Mouse (Mus musculus) limb, embryonic 11.5 days (tissue): ENCODE results near the gene Stk35. TPM values are rescaled to one million over a fixed set of nuclear protein-coding genes. Genes with fewer than 3 reads are reported as not detected.

Experiments
- ATAC-seq: fragments of 200-750 bp; cut with Nextera tagmentation; 2 replicates; pipeline ENCODE4 v1.8.0; 2017; ENCODE audit warnings: low read depth; ENCODE audit not compliant: insufficient number of reproducible peaks, low FRiP score, low TSS enrichment
- DNase-seq: peaks from one replicate; pipeline ENCODE4 v3.0.0-alpha.2; 2015; ENCODE audit warnings: low spot score
- H3K27ac ChIP-seq: fragments of 300-500 bp; sonication (generic); replicated peaks from 2 replicates; pipeline ENCODE4 v1.5.1; 2014; ENCODE audit warnings: low read depth, mild to moderate bottlenecking, low read length
- H3K27me3 ChIP-seq: fragments of 300-500 bp; sonication (generic); 2 replicates; pipeline ENCODE4 v1.6.1; 2014; ENCODE audit warnings: mild to moderate bottlenecking, low read length, mixed read lengths; ENCODE audit not compliant: control insufficient read depth, insufficient read depth
- H3K36me3 ChIP-seq: fragments of 300-500 bp; sonication (generic); 2 replicates; pipeline ENCODE4 v1.6.1; 2014; ENCODE audit warnings: mild to moderate bottlenecking, low read length, moderate library complexity, mixed read lengths; ENCODE audit not compliant: control insufficient read depth, insufficient read depth
- H3K4me1 ChIP-seq: fragments of 300-500 bp; sonication (generic); 2 replicates; pipeline ENCODE4 v1.6.1; 2014; ENCODE audit warnings: low read length, mixed read lengths; ENCODE audit not compliant: control insufficient read depth, insufficient read depth
- H3K4me2 ChIP-seq: fragments of 300-500 bp; sonication (generic); 2 replicates; pipeline ENCODE4 v1.6.1; 2014; ENCODE audit warnings: low read depth, mild to moderate bottlenecking, moderate library complexity; ENCODE audit not compliant: severe bottlenecking
- H3K4me3 ChIP-seq: fragments of 300-500 bp; sonication (generic); 2 replicates; pipeline ENCODE4 v1.5.1; 2014; ENCODE audit warnings: low read depth, low read length
- H3K9ac ChIP-seq: fragments of 300-500 bp; sonication (generic); 2 replicates; pipeline ENCODE4 v1.6.1; 2014; ENCODE audit warnings: mild to moderate bottlenecking, low read length
- H3K9me3 ChIP-seq: fragments of 300-500 bp; sonication (generic); 2 replicates; pipeline ENCODE4 v1.6.1; 2016; ENCODE audit warnings: low read length; ENCODE audit not compliant: control insufficient read depth
- WGBS: fragments of 180-500 bp; shearing (Covaris S2); extraction: QIAGEN DNeasy Blood & Tissue Kit; methylation state at CpG from one replicate; pipeline ENCODE4 v1.1.7; 2014; 5-methylcytosine and 5-hydroxymethylcytosine counted together
- polyA plus RNA-seq: library from polyadenylated mRNA; unstranded; fragments of >200 nt; fragmentation: Nextera tagmentation; extraction: Ambion mirVana; gene quantifications from 2 replicates; pipeline ENCODE4 v1.2.1, GENCODE M21; 2014

Stk35 gene
- polyA plus RNA-seq, 1 experiment from 2014 or later, result 20.5 TPM

DNA sequence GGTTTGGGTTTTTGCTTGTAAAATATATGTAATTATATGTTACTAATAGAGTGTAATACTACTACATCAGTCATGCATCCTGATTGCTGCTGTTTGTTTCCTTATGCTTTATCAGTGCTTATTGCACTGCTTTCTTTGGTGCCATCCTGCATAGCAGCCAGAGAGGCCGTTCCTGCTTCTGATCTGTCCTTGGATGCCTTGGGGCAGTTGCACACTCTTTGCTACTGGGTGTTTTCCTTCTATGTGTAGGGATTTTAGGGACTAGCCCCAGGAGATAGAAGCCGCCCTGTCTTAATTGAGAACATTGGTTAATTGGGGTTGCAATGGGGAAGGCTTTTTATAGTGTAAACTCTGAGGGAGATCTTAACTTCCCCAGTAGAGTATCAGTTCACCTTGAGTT is 6.2 kb downstream of the Stk35 start:
- ATAC-seq, result no peak
- Histone ChIP-seq H3K27ac (no peak overlapping the region), H3K4me1 (peaks cover 11% of the 10 kb centered on the region), H3K36me3 (peaks cover 10% of the 10 kb centered on the region), H3K27me3 (no peaks in the 10 kb centered on the region), H3K4me2 (no peak overlapping the region), H3K9ac (no peak overlapping the region), H3K4me3 (no peak overlapping the region), H3K9me3 (no peaks in the 10 kb centered on the region)
- WGBS, result 92% methylated on average over 2 of the region's 2 CpGs
- DNase-seq, result no peak

DNA sequence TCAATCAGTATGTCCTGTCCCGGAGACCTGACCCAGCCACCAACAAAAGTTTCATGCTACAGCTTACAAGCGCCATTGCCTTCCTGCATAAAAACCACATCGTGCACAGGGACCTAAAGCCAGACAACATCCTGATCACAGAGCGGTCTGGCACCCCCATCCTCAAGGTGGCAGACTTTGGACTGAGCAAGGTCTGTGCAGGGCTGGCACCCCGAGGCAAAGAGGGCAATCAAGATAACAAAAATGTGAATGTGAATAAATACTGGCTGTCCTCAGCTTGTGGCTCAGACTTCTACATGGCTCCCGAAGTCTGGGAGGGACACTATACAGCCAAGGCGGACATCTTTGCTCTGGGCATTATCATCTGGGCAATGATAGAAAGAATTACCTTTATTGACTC is 10.2 kb downstream of the Stk35 start:
- Histone ChIP-seq H3K4me1 (no peaks in the 10 kb centered on the region), H3K27me3 (no peaks in the 10 kb centered on the region), H3K4me2 (no peak overlapping the region), H3K9me3 (no peaks in the 10 kb centered on the region), H3K36me3 (peaks cover 14% of the 10 kb centered on the region), H3K27ac (no peak overlapping the region), H3K9ac (no peak overlapping the region), H3K4me3 (no peak overlapping the region)
- ATAC-seq, result no peak
- DNase-seq, result no peak
- WGBS, result 95% methylated on average over 7 of the region's 7 CpGs

DNA sequence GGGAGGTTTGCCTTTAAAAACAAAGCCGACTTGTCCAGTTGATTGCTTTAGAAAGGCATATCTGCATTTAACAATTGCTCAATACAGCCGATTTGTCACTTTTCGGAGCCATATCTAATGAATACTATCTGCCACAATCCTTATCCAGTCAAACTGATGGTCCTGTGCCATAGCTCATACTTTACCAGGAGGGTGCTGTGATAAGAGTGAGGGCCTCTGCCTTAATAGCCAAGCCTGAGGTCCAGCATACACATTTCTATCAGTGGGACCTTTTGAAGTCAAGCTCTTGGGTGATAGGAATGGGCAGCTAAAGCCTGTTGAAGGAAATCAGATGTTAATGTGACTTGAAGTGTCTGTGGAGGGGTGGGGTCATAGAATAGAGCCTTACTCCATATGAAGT is 13.7 kb downstream of the Stk35 start:
- Histone ChIP-seq H3K36me3 (peaks cover 13% of the 10 kb centered on the region), H3K9me3 (no peaks in the 10 kb centered on the region), H3K4me3 (no peak overlapping the region), H3K27me3 (no peaks in the 10 kb centered on the region), H3K27ac (no peak overlapping the region), H3K4me2 (no peak overlapping the region), H3K9ac (no peak overlapping the region), H3K4me1 (no peaks in the 10 kb centered on the region)
- no peak for ATAC-seq
- no peak for DNase-seq
- 97% methylated on average over 3 of the region's 3 CpGs for WGBS

DNA sequence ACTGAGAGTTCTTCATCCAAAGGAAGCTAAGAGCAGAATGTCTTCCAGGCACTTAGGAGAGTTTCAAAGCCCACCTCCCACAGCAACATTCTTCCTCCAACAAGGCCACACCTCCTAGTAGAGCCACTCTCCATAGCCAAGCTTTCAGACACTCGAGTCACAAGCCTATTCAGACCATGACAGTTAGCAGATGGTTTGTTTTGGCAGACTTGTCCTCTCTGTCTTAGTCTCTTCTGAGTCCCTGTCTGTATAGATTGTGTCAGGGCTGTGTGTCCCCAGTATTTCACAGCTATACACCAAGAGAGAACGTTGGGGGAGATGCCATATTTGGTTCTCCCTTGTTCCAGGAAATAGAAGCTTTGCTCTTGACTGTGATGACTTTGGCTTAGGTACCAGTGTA is 14.8 kb downstream of the Stk35 start:
- peaks cover 9% of the 10 kb centered on the region for H3K36me3 ChIP-seq
- ATAC-seq, result no peak
- no peaks in the 10 kb centered on the region for H3K9me3 ChIP-seq
- H3K27ac ChIP-seq, result no peak overlapping the region
- DNase-seq, result no peak
- H3K4me2 ChIP-seq, result no peak overlapping the region
- H3K4me3 ChIP-seq, result no peak overlapping the region
- no peak overlapping the region for H3K9ac ChIP-seq
- 90% methylated on average over 2 of the region's 2 CpGs for WGBS
- no peaks in the 10 kb centered on the region for H3K27me3 ChIP-seq
- no peaks in the 10 kb centered on the region for H3K4me1 ChIP-seq

DNA sequence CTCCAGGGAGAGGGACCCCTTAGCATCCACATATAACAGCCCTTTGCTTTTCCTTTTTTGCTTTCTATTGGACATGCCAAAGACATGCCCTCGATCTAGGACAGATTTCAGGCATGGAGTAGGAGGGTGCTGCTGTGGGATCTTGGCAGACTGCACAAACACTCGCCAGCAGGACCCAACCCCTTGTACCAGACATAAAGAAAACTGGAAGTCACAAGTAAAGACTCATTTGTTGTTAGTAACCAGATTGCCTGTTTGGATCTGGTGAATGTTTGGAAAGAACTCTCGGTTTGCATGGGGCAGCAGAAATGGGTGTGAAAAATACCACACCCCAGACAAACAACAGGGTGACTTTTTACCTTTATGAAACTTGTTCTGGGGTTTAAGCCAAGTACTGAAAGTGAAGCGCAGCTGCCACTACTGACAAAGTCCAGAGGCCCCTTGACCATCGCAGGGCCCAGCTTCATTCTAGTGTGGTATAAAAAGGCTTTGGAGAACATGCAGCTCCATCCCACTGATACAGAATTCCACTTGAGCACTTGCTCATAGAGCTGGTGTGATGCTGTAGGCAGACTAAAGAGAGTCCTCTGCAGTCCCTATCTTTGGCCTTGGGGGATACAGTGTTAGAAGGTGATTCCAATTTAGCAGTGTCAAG is 17.4 kb downstream of the Stk35 start:
- Histone ChIP-seq H3K27me3 (no peaks in the 10 kb centered on the region), H3K4me1 (no peaks in the 10 kb centered on the region), H3K27ac (no peak overlapping the region), H3K9me3 (no peaks in the 10 kb centered on the region), H3K36me3 (peaks cover 2% of the 10 kb centered on the region), H3K4me2 (no peak overlapping the region), H3K9ac (no peak overlapping the region), H3K4me3 (no peak overlapping the region)
- no peak for DNase-seq
- ATAC-seq, result no peak
- 88% methylated on average over 5 of the region's 5 CpGs for WGBS

DNA sequence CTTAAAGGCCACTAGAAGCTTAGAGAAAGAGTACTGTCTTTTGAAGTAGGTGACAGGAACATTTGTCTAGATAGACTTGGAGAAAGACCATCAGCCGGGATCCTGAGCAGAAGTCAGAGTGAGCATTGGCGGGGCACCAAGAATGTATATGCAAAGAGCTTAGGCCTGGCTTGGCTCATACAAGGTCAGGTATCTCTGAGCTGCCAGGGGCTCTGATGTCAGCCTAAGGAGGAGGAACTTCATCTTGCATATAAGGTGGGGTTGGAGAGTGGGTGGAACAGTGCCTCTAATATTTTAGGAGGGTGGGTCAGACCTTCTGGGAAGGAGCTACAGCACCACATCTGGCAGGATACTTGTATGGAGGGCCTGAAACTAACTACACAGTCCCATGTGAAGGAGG is 18.6 kb downstream of the Stk35 start:
- Histone ChIP-seq H3K27me3 (no peaks in the 10 kb centered on the region), H3K9me3 (no peaks in the 10 kb centered on the region), H3K4me1 (no peaks in the 10 kb centered on the region), H3K36me3 (peaks cover 4% of the 10 kb centered on the region), H3K9ac (no peak overlapping the region), H3K4me2 (no peak overlapping the region), H3K27ac (no peak overlapping the region), H3K4me3 (no peak overlapping the region)
- ATAC-seq, result no peak
- WGBS, result 89% methylated on average over 2 of the region's 2 CpGs
- no peak for DNase-seq

DNA sequence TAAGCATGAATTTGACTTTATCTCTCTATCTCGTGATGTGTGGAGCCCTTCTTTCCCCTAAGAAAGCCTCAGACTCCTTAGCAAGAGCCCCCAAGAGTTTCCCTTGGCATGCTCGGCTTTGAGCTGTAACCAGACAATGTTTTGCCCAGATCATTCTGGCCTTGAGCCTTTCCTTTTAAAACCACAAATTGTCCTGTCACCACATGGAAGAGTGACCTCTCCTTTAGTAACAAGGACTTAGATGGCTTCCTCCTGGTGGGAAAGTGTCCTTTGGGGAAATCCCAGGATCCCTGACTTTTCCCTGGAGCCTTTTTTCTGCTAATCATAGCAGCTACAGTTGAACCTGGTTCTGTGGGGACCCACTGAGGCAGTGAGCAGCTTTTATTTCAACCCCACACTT is 19.2 kb downstream of the Stk35 start:
- no peak overlapping the region for H3K4me3 ChIP-seq
- H3K27ac ChIP-seq, result no peak overlapping the region
- peaks cover 4% of the 10 kb centered on the region for H3K36me3 ChIP-seq
- H3K9ac ChIP-seq, result no peak overlapping the region
- DNase-seq (no peak), ATAC-seq (no peak)
- H3K9me3 ChIP-seq, result no peaks in the 10 kb centered on the region
- H3K4me1 ChIP-seq, result no peaks in the 10 kb centered on the region
- 84% methylated on average over 2 of the region's 2 CpGs for WGBS
- no peaks in the 10 kb centered on the region for H3K27me3 ChIP-seq
- no peak overlapping the region for H3K4me2 ChIP-seq

DNA sequence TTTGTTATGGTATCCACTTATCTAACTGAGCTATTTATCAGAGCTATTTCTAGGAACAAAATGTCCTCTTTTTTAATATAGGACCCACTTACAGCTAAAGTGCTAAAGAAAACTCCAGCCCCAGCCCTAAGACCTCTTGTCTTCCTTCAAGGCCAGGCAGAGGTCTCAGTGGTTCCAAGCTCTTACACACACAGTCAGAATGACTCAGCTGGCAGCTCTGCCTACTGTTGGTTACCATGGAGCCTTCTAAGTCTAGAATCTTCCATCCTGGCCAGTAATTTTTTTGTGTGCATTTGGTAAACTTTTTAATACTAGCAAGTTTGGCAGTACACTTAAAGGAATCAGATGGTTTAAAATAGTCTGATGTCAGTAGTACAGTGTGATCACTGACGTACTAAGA is 19.6 kb downstream of the Stk35 start:
- WGBS, result 94% methylated on average over 1 of the region's 1 CpGs
- H3K9me3 ChIP-seq, result no peaks in the 10 kb centered on the region
- no peaks in the 10 kb centered on the region for H3K27me3 ChIP-seq
- H3K4me1 ChIP-seq, result no peaks in the 10 kb centered on the region
- ATAC-seq (no peak), DNase-seq (no peak)
- no peak overlapping the region for H3K4me2 ChIP-seq
- no peak overlapping the region for H3K9ac ChIP-seq
- H3K27ac ChIP-seq, result no peak overlapping the region
- no peak overlapping the region for H3K4me3 ChIP-seq
- H3K36me3 ChIP-seq, result peaks cover 4% of the 10 kb centered on the region

DNA sequence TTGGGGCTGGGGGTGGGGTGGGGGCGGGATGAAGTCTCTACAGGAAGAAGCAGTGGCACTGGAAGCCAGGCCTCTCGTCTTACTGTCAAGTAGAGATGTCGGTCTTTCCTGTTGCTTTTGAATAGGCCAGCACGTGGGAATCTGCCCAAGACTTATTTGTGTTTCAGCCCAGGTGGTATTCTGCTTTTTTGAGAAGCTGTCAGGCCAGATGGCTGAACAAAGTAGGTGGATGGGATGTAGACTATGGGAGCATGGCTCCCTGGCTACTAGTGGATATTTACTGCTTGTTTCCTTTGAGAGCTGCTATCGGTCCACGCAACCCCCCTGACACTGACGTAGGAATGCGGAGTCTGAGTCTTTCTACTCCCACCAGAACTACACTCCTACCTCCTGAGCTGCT is 20.7 kb downstream of the Stk35 start:
- Histone ChIP-seq H3K27ac (no peak overlapping the region), H3K27me3 (no peaks in the 10 kb centered on the region), H3K4me3 (no peak overlapping the region), H3K4me2 (no peak overlapping the region), H3K36me3 (peaks cover 3% of the 10 kb centered on the region), H3K9me3 (no peaks in the 10 kb centered on the region), H3K4me1 (no peaks in the 10 kb centered on the region), H3K9ac (no peak overlapping the region)
- no peak for ATAC-seq
- WGBS, result 83% methylated on average over 8 of the region's 8 CpGs
- DNase-seq, result no peak
